Mouse (Mus musculus) heart, adult 2 months (tissue): ENCODE data around the gene Tm4sf20. TPM values are rescaled to one million over a fixed set of nuclear protein-coding genes. Genes with fewer than 3 reads are reported as not detected.

Source experiments
- DNase-seq, 2 experiments: peaks; one replicate each; pipeline ENCODE4 v3.0.0; 2021
- H3K27ac ChIP-seq: fragments of 200-600 bp; 2 replicates; pipeline ENCODE4 v1.8.1; 2022
- H3K27me3 ChIP-seq: fragments of 200-500 bp; 2 replicates; pipeline ENCODE4 v1.6.1; 2012; ENCODE audit warnings: mild to moderate bottlenecking, low read length, inconsistent platforms, mixed read lengths; ENCODE audit not compliant: control insufficient read depth, insufficient read depth
- H3K36me3 ChIP-seq: fragments of 200-500 bp; 2 replicates; pipeline ENCODE4 v1.6.1; 2012; ENCODE audit warnings: low read length, inconsistent platforms; ENCODE audit not compliant: control insufficient read depth, insufficient read depth
- H3K4me1 ChIP-seq: fragments of 200-500 bp; 2 replicates; pipeline ENCODE4 v1.6.1; 2011; ENCODE audit warnings: low read length; ENCODE audit not compliant: control insufficient read depth, insufficient read depth
- H3K4me3 ChIP-seq: fragments of 200-600 bp; 2 replicates; pipeline ENCODE4 v1.8.1; 2022
- H3K79me2 ChIP-seq: fragments of 200-500 bp; replicated peaks from 2 replicates; pipeline ENCODE4 v1.6.1; 2012; ENCODE audit warnings: mild to moderate bottlenecking, inconsistent platforms, low read length, moderate library complexity, mixed read lengths; ENCODE audit not compliant: control insufficient read depth, insufficient read depth
- H3K9ac ChIP-seq: fragments of 200-500 bp; 2 replicates; pipeline ENCODE4 v1.6.1; 2012; ENCODE audit warnings: low read depth, mild to moderate bottlenecking, control low read depth, inconsistent platforms, low read length, mixed read lengths
- CTCF ChIP-seq: fragments of 200-600 bp; IDR thresholded peaks from 2 replicates; pipeline ENCODE4 v1.8.1; 2022; ENCODE audit warnings: antibody characterized with exemption, mild to moderate bottlenecking, moderate library complexity
- EP300 ChIP-seq: fragments of 200-500 bp; IDR thresholded peaks from 2 replicates; pipeline ENCODE4 v1.6.1; 2011; ENCODE audit warnings: low read depth, low read length, control low read depth; ENCODE audit not compliant: insufficient read depth
- POLR2A ChIP-seq: fragments of 200-500 bp; IDR thresholded peaks from 2 replicates; pipeline ENCODE4 v1.6.1; 2011; ENCODE audit warnings: mild to moderate bottlenecking, low read depth, low read length, control low read depth; ENCODE audit not compliant: insufficient read depth
- WGBS: fragments of 180-500 bp; shearing (Covaris S2); methylation state at CpG from one replicate; pipeline ENCODE4 v1.1.7; 2018; 5-methylcytosine and 5-hydroxymethylcytosine counted together
- intact Hi-C: fragments of 180-260 bp; cut with DNase I; formaldehyde crosslinking; loops from one replicate; pipeline ENCODE4 v1.15.1; 2025
- polyA plus RNA-seq: library from polyadenylated mRNA; depleted of rRNA; stranded (reverse); fragments of >200 nt; gene quantifications from 2 replicates; pipeline ENCODE4 v1.2.3, GENCODE M21; 2012
- total RNA-seq, 2 experiments: library from RNA; stranded (reverse); gene quantifications; 2 replicates each; pipeline ENCODE4 v1.2.3; 2021

Tm4sf20 gene
- total and polyA plus RNA-seq, 3 experiments = not detected

DNA sequence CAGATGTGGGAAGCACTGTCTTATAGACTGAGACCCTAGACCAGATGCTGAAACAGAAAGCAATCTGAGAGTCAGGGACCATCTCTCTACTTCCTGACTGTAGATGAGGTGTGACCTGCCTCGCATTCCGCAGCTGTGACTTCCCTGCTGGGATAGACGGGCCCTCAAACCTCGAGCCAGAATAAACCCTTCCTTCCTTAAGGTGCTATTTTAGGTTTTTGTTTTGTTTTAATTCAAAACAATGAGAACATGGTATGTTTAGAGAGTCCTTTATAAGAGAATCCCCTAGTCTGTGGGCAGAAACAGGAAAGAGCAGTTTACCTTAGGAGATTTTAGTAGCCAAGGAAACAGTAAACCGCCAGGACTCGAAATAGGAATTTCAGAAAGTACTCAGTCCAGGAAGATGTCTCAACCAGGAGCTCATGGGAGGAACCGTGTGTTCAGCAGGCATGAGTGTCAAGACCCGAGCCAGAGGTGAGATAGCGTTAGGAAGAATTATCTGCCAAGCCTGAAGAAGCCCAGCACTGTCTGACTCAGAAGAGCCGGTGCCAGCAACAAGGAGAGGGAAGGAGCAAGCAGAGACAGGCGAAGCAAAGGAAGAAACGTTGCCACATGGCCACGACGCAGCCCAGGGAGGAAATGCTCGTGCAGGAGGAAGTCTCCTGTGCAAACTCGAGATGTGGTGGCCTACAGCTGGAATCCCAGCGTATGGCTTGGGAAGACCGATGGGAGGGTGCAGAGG is 27.6 kb upstream of the Tm4sf20 start:
- Histone ChIP-seq H3K4me3 (no peak overlapping the region), H3K27ac (no peak overlapping the region), H3K4me1 (peaks cover 2% of the 10 kb centered on the region; the same call in 1 of the 2 replicates), H3K27me3 (no peaks in the 10 kb centered on the region), H3K36me3 (no peaks in the 10 kb centered on the region), H3K9ac (no peak overlapping the region), H3K79me2 (no peaks in the 10 kb centered on the region)
- intact Hi-C loops = loop anchor here (5.0 kb wide), 1 partner anchor 106 kb away; no protein-coding TSS in a partner anchor
- DNase-seq = peak in 1 of 2 experiments; percentile 27
- WGBS = 37% methylated on average over 18 of the region's 18 CpGs
- TF ChIP-seq CTCF (no peak), EP300 (no peak), POLR2A (no peak)

- 83% methylated on average over 2 of the region's 2 CpGs for WGBS
- H3K27me3 ChIP-seq = no peaks in the 10 kb centered on the region
- no peak for TF ChIP-seq CTCF
- TF ChIP-seq POLR2A = no peak
- H3K9ac ChIP-seq = no peak overlapping the region
- no peak for DNase-seq
- H3K27ac ChIP-seq = no peak overlapping the region
- intact Hi-C loops = loop anchor here (5.0 kb wide), 1 partner anchor 107 kb away; no protein-coding TSS in a partner anchor
- H3K4me3 ChIP-seq = no peak overlapping the region
- H3K4me1 ChIP-seq = peaks cover 2% of the 10 kb centered on the region; the same call in 1 of the 2 replicates
- no peaks in the 10 kb centered on the region for H3K79me2 ChIP-seq
- H3K36me3 ChIP-seq = no peaks in the 10 kb centered on the region
Observed at GRCm38 (mm10) chr1:82795211-82795610, 26.9 kb upstream of the Tm4sf20 start.

- H3K27ac ChIP-seq = no peak overlapping the region
- TF ChIP-seq POLR2A (no peak), CTCF (no peak), EP300 (no peak)
- WGBS = 76% methylated on average over 4 of the region's 4 CpGs
- DNase-seq = no peak
- H3K79me2 ChIP-seq = no peaks in the 10 kb centered on the region
- no peak overlapping the region for H3K4me3 ChIP-seq
- H3K36me3 ChIP-seq = no peaks in the 10 kb centered on the region
- peaks cover 2% of the 10 kb centered on the region; the same call in 1 of the 2 replicates for H3K4me1 ChIP-seq
- H3K9ac ChIP-seq = no peak overlapping the region
- H3K27me3 ChIP-seq = no peaks in the 10 kb centered on the region
- intact Hi-C loops = no loop called here
Observed at GRCm38 (mm10) chr1:82793986-82794385, 25.7 kb upstream of the Tm4sf20 start.

DNA sequence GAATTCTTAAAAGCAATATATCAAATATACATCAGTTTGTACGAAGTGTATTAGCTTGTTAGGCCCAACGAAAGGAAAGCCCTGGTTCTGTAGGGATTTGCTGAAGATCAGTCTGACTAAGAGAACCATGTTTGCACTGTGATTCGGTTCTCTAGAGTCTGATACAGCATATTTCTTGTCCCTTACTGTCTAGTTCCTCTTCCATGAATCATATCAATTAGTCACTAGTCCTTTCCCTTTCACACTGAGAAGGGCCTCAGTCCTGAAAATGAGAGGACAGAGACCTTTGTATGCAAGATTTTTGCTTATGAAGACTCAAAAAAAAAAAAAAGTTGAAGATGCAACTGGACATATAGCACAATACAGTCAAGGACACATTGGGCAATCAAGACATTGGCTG is 24.8 kb upstream of the Tm4sf20 start:
- DNase-seq = no peak
- 88% methylated on average over 3 of the region's 3 CpGs for WGBS

DNA sequence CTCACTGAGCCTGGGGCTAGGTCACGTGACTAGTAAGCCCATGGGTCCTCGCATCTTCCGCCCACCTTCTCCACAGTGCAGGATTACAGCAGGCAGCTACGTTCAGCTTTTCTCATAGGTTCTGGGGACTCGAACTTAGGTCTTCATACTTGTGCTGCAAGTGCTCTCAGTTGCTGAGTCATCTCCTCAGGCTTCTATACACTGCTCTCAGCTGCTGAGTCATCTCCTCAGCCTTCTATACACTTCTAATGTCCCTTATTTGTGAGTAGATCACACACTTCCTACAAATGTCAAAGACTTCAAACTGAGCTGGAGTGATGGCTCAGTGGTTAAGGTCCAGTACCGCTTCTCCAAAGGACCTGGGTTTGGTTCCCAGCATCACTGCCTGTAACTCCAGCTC is 24.0 kb upstream of the Tm4sf20 start:
- 93% methylated on average over 6 of the region's 6 CpGs for WGBS
- Histone ChIP-seq H3K9ac (no peak overlapping the region), H3K79me2 (no peaks in the 10 kb centered on the region), H3K27ac (no peak overlapping the region), H3K4me3 (no peak overlapping the region), H3K4me1 (peaks cover 4% of the 10 kb centered on the region), H3K27me3 (no peaks in the 10 kb centered on the region), H3K36me3 (no peaks in the 10 kb centered on the region)
- intact Hi-C loops = no loop called here
- DNase-seq = no peak
- TF ChIP-seq CTCF = no peak

More for the DNA sequence above, 24.8 kb upstream of the Tm4sf20 start:
- intact Hi-C loops = no loop called here
- H3K4me3 ChIP-seq = no peak overlapping the region
- H3K4me1 ChIP-seq = peaks cover 2% of the 10 kb centered on the region; the same call in 1 of the 2 replicates
- H3K9ac ChIP-seq = no peak overlapping the region
- H3K36me3 ChIP-seq = no peaks in the 10 kb centered on the region
- H3K27me3 ChIP-seq = no peaks in the 10 kb centered on the region
- H3K27ac ChIP-seq = no peak overlapping the region
- TF ChIP-seq POLR2A = no peak
- TF ChIP-seq EP300 = no peak
- H3K79me2 ChIP-seq = no peaks in the 10 kb centered on the region

DNA sequence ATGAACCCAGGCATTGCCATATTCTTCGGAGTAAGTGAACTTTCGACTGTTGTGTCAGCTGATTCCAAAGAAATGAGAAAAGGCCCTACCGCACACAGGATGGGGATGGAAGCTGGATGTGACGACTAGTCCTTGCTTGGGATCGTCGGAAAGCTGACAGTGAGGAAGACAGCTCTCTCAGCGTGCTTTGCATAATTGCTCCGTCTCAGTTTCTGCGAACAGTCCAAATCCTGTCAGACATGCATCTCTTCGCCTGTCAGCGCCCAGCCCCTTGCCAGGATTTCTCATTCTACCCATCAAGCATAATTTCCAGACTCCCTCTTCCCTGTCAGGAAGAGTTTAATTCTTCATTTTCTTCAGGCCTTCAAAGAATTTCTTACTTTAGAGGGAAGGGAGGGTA is 22.8 kb upstream of the Tm4sf20 start:
- no peak for TF ChIP-seq CTCF
- no peak for TF ChIP-seq EP300
- TF ChIP-seq POLR2A = no peak
- Histone ChIP-seq H3K79me2 (no peaks in the 10 kb centered on the region), H3K36me3 (no peaks in the 10 kb centered on the region), H3K4me1 (peaks cover 2% of the 10 kb centered on the region), H3K27me3 (no peaks in the 10 kb centered on the region), H3K9ac (no peak overlapping the region), H3K27ac (no peak overlapping the region), H3K4me3 (no peak overlapping the region)
- WGBS = 75% methylated on average over 11 of the region's 11 CpGs
- DNase-seq = no peak
- intact Hi-C loops = no loop called here
